Mouse (Mus musculus): ENCODE measurements at regions not wholly inside any gene's neighbourhood (a gene's known extent, or its start where the extent isn't known, plus 50 kb on each side); places are given as distances from the start of the nearest gene placed in this dataset.

- no peak overlapping the region for H3K4me2 ChIP-seq (replicated peaks)
- no peak overlapping the region for H3K4me3 ChIP-seq
- H3K9ac ChIP-seq = no peak overlapping the region
- 94% methylated on average over 3 of the region's 3 CpGs for WGBS
- H3K27me3 ChIP-seq = no peaks in the 10 kb centered on the region
- no peaks in the 10 kb centered on the region for H3K4me1 ChIP-seq
- H3K36me3 ChIP-seq = no peaks in the 10 kb centered on the region
- H3K27ac ChIP-seq = no peak overlapping the region
- no peak for ATAC-seq (ENCODE audit: insufficient number of reproducible peaks, insufficient read depth, low FRiP score, low TSS enrichment)
- H3K9me3 ChIP-seq = no peaks in the 10 kb centered on the region
These were observed 55.5 kb upstream of the Nrip1 start for GRCm38 (mm10) chr16:76429156-76429555.

DNA sequence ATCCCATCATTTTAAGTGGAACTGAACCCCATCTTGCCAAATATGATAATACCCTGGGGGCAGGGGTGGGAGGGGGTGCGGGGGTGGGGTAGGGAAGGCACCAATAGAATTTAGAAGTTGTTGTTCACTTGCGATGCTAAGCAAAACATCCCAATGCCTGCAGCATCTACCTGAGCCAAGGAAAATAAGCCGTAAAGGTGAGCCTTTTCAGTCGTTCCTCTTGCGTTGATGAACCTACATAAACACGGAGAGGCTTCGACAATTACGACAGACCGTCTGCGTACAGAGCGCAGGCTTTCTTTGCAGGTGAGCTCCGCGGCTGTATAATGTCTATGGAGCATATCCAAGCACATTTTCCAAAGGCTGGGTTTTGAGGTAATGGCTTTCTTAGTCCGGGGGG lies 50.3 kb upstream of the Nrip1 start:
- ATAC-seq (ENCODE audit: insufficient number of reproducible peaks, insufficient read depth, low FRiP score, low TSS enrichment) = no peak
- H3K4me3 ChIP-seq = no peak overlapping the region
- no peaks in the 10 kb centered on the region for H3K4me1 ChIP-seq
- no peaks in the 10 kb centered on the region for H3K27me3 ChIP-seq
- no peak overlapping the region for H3K9ac ChIP-seq
- H3K36me3 ChIP-seq = no peaks in the 10 kb centered on the region
- H3K27ac ChIP-seq = no peak overlapping the region
- H3K4me2 ChIP-seq (replicated peaks) = no peak overlapping the region
- 83% methylated on average over 14 of the region's 14 CpGs for whole genome bisulfite sequencing
- no peaks in the 10 kb centered on the region for H3K9me3 ChIP-seq

Data from embryonic facial prominence, embryonic 12.5 days (tissue).